Mouse (Mus musculus) hindbrain, embryonic 11.5 days (tissue): Measurements from ENCODE around the gene Rreb1. TPM values are rescaled to one million over a fixed set of nuclear protein-coding genes. Genes with fewer than 3 reads are reported as not detected.

ENCODE experiments used
- ATAC-seq: fragments of 200-750 bp; cut with Nextera tagmentation; 2 replicates; pipeline ENCODE4 v1.8.0; 2017; ENCODE audit warnings: mild to moderate bottlenecking, moderate TSS enrichment, moderate library complexity; ENCODE audit not compliant: low FRiP score
- DNase-seq: peaks from one replicate; pipeline ENCODE4 v3.0.0-alpha.2; 2015; ENCODE audit warnings: low spot score
- H3K27ac ChIP-seq: fragments of 300-500 bp; sonication (generic); 2 replicates; pipeline ENCODE4 v1.5.1; 2014; ENCODE audit warnings: mild to moderate bottlenecking, low read depth, low read length
- H3K27me3 ChIP-seq: fragments of 300-500 bp; sonication (generic); 2 replicates; pipeline ENCODE4 v1.6.1; 2014; ENCODE audit warnings: mild to moderate bottlenecking, low read length, moderate library complexity, mixed read lengths; ENCODE audit not compliant: control insufficient read depth, insufficient read depth
- H3K36me3 ChIP-seq: fragments of 300-500 bp; sonication (generic); 2 replicates; pipeline ENCODE4 v1.6.1; 2014; ENCODE audit warnings: mild to moderate bottlenecking, low read length, moderate library complexity, mixed read lengths; ENCODE audit not compliant: control insufficient read depth, insufficient read depth
- H3K4me1 ChIP-seq: fragments of 300-500 bp; sonication (generic); replicated peaks from 2 replicates; pipeline ENCODE4 v1.6.1; 2014; ENCODE audit warnings: low read length, mixed read lengths; ENCODE audit not compliant: control insufficient read depth, insufficient read depth
- H3K4me2 ChIP-seq: fragments of 300-500 bp; sonication (generic); replicated peaks from 2 replicates; pipeline ENCODE4 v1.6.1; 2014; ENCODE audit warnings: mild to moderate bottlenecking, low read depth, low read length
- H3K4me3 ChIP-seq: fragments of 300-500 bp; sonication (generic); 2 replicates; pipeline ENCODE4 v1.5.1; 2014; ENCODE audit warnings: low read depth, low read length
- H3K9ac ChIP-seq: fragments of 300-500 bp; sonication (generic); 2 replicates; pipeline ENCODE4 v1.6.1; 2014; ENCODE audit warnings: low read depth, low read length
- H3K9me3 ChIP-seq: fragments of 300-500 bp; sonication (generic); 2 replicates; pipeline ENCODE4 v1.6.1; 2016; ENCODE audit warnings: low read length; ENCODE audit not compliant: control insufficient read depth
- WGBS: fragments of 180-500 bp; shearing (Covaris S2); extraction: QIAGEN DNeasy Blood & Tissue Kit; methylation state at CpG from one replicate; pipeline ENCODE4 v1.1.7; 2014; 5-methylcytosine and 5-hydroxymethylcytosine counted together
- polyA plus RNA-seq: library from polyadenylated mRNA; unstranded; fragments of >200 nt; fragmentation: Nextera tagmentation; extraction: Ambion mirVana; gene quantifications from 2 replicates; pipeline ENCODE4 v1.2.1, GENCODE M21; 2014

Rreb1 gene
- polyA plus RNA-seq, 1 experiment from 2014 or later, result 7.0 TPM

- Histone ChIP-seq H3K36me3 (no peaks in the 10 kb centered on the region), H3K4me2 (peak overlapping the region; percentile 34), H3K27ac (no peak overlapping the region), H3K9ac (peak overlapping the region; percentile 33; the same call in 1 of the 2 replicates), H3K27me3 (0 out of 2 replicates have a peak, but pooled peaks cover 3% of the 10 kb centered on the region), H3K9me3 (no peaks in the 10 kb centered on the region), H3K4me3 (peak overlapping the region; percentile 23), H3K4me1 (peaks cover 5% of the 10 kb centered on the region)
- DNase-seq, result peak; percentile 88
- peak; percentile 29; the same call in 1 of the 2 replicates for ATAC-seq
- 1% methylated on average over 12 of the region's 12 CpGs for WGBS
Observed at GRCm38 (mm10) chr13:37963354-37964007, 185.3 kb downstream of the Rreb1 start.

DNA sequence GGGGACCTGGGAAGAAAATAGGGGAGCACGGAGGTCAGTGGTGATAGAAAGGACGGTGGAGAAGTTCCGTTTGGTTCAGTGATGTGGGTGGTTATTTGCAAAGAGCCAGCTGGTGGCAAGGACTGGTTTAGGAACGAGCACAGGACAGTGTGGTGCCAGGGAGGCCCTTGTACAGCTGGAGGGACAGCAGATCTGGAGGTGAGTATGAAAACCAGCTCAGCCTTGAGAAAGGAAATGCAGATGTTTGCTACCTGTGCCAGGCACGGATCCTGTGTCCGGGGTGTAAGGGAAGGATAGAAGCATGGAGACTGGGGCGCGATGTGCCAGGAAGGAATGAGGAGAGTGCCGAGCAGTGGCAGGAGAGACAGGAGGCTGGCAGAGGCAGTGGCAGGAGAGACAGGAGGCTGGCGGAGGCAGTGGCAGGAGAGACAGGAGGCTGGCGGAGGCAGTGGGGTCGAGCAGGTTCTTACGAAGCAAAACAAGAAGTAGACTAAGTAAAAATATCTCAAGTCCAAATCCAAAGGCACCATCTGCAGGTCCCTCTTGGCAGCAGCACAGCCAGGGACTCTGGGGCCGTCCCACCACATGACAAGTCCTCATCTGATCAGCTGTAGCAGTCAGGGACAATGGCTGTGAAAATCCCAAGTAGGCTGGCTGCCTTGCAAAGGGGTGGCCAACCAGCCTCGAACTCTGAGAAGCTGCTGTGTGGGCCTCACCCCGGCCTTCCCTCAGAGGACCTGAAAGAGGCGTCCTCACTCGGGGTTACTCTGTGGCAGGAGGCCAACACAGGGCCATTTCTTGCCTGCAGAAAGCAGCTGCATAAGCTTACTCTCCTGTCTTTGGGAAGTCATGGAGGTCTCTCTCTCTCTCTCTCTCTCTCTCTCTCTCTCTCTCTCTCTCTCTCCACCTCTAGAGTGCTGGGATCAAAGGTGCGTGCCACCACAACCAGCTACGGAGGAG, 186.2 kb downstream of the Rreb1 start:
- ATAC-seq, result no peak
- H3K27ac ChIP-seq, result no peak overlapping the region
- peak overlapping the region; percentile 34; the same call in 1 of the 2 replicates for H3K4me2 ChIP-seq
- H3K36me3 ChIP-seq, result no peaks in the 10 kb centered on the region
- no peak overlapping the region for H3K4me3 ChIP-seq
- no peaks in the 10 kb centered on the region for H3K9me3 ChIP-seq
- H3K4me1 ChIP-seq, result peaks cover 5% of the 10 kb centered on the region
- 0 out of 2 replicates have a peak, but pooled peaks cover 3% of the 10 kb centered on the region for H3K27me3 ChIP-seq
- 40% methylated on average over 20 of the region's 20 CpGs for WGBS
- peak overlapping the region; percentile 33; the same call in 1 of the 2 replicates for H3K9ac ChIP-seq
- DNase-seq, result no peak

DNA sequence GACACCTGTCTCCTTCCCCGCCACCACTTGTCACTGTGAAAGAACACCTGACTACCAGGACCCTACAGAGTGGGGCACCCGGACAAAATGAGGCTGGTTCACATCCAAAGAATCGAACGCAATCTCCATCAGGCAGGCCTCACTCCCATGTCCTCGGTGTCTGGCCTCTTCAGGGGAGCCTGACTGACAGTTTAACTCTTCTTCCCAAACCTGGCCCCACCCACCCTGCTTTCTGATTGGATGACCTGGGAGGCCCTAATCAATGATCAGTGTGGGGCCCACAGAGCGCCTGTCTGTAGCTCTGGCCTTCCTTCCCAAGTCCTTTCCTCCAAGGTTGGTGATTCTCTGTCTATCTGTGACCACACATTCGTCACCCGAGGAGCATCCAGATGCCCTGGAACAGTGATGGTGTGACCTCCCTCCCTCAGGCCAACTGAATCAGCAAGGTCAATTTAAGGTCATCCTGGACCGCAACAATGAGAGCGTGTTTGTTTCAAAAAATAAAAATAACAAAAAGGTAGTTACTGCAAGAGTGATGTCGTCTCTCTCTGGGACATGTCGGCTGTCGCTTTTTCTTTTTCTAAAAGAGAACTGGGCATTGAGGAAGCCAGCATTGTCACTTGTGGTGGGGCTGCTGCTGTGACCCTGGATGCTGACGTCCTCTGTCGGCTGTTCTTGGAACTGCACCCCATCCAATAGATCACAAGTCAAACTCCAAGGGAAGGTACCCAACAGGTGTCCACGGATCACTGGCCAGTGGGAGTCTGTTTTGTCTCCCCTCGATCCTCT, 187.1 kb downstream of the Rreb1 start:
- Histone ChIP-seq H3K4me3 (no peak overlapping the region), H3K4me2 (no peak overlapping the region), H3K9me3 (no peaks in the 10 kb centered on the region), H3K36me3 (no peaks in the 10 kb centered on the region), H3K27ac (no peak overlapping the region), H3K4me1 (peaks cover 5% of the 10 kb centered on the region), H3K27me3 (0 out of 2 replicates have a peak, but pooled peaks cover 3% of the 10 kb centered on the region), H3K9ac (no peak overlapping the region)
- WGBS, result 24% methylated on average over 17 of the region's 17 CpGs
- DNase-seq (peak; percentile 34), ATAC-seq (peak; percentile 32; the same call in 1 of the 2 replicates)

DNA sequence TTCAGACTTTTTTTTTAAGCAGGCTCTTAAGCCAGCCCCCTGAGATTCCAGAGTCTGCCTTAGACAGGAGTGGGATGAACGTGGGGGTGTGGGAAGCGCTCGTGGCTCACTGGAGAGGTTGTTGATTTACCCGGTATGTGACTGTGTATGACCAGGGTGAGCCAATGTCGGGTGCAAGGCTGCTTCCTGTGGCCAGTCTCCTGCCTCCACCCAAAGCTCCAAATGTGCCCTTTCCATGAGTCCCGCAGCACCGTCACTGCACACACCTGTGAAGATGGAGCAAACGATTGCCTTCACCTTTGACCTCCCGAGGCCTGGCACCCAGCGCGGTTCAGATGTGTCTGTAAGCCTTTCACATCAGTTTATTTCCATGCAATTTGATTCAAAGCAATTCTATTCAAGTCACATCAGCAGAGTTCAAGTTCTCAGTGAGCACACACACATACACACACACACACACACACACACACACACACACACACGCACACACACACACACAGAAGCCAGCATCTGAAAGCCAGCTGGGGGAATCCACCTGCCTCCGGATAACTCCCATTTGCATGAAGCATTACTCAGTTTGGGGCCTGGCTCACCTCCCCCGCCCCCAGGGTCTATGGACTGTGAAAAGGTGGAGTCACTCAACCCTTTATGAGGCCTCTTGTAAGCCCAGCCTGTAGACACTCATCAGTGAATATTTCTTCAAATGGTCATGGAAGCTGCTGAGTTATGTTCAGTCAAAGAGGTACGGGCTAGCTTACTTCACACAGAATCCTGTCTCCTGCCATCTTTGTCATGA, 188.3 kb downstream of the Rreb1 start:
- DNase-seq, result no peak
- peaks cover 5% of the 10 kb centered on the region for H3K4me1 ChIP-seq
- H3K36me3 ChIP-seq, result no peaks in the 10 kb centered on the region
- H3K27ac ChIP-seq, result no peak overlapping the region
- no peak for ATAC-seq
- H3K4me3 ChIP-seq, result no peak overlapping the region
- 71% methylated on average over 15 of the region's 15 CpGs for WGBS
- H3K9me3 ChIP-seq, result no peaks in the 10 kb centered on the region
- H3K9ac ChIP-seq, result no peak overlapping the region
- no peak overlapping the region for H3K4me2 ChIP-seq
- 0 out of 2 replicates have a peak, but pooled peaks cover 3% of the 10 kb centered on the region for H3K27me3 ChIP-seq

GRCm38 (mm10) chr13:37967052-37967437, 188.8 kb downstream of the Rreb1 start:
- Histone ChIP-seq H3K4me1 (peaks cover 5% of the 10 kb centered on the region), H3K9ac (no peak overlapping the region), H3K27ac (peak overlapping the region; percentile 58; the same call in 1 of the 2 replicates), H3K4me3 (no peak overlapping the region), H3K27me3 (0 out of 2 replicates have a peak, but pooled peaks cover 3% of the 10 kb centered on the region), H3K4me2 (0 out of 2 replicates have a peak overlapping the region, but pooled peaks have one; percentile 7), H3K36me3 (no peaks in the 10 kb centered on the region), H3K9me3 (no peaks in the 10 kb centered on the region)
- ATAC-seq, result peak; percentile 43
- DNase-seq, result peak; percentile 55
- 39% methylated on average over 12 of the region's 12 CpGs for WGBS

GRCm38 (mm10) chr13:37967565-37967964, 189.4 kb downstream of the Rreb1 start:
- Histone ChIP-seq H3K27me3 (0 out of 2 replicates have a peak, but pooled peaks cover 3% of the 10 kb centered on the region), H3K9me3 (no peaks in the 10 kb centered on the region), H3K4me2 (0 out of 2 replicates have a peak overlapping the region, but pooled peaks have one; percentile 7), H3K9ac (no peak overlapping the region), H3K36me3 (no peaks in the 10 kb centered on the region), H3K27ac (peak overlapping the region; percentile 58; the same call in 1 of the 2 replicates), H3K4me1 (peaks cover 5% of the 10 kb centered on the region), H3K4me3 (no peak overlapping the region)
- DNase-seq (no peak), ATAC-seq (no peak)
- 63% methylated on average over 10 of the region's 10 CpGs for WGBS

DNA sequence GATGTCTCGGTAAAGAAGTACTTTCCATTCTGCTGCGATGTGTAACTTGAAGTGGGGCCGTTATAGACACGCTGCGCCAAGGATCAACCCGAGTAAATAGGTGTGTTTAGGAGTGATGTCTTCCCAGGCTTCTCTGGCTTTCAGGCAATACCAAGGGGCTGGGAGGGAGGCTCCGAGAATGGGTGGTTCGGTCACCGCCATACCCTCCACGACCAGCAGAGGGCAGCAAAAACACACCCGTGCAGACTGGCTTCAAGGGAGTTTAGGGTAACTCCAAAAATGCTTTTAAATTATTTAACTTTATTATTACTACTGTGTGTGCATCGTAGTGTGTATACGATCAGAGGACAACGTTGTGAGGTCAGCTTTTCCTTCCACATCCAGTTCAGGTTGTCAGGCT, 191.1 kb downstream of the Rreb1 start:
- DNase-seq (peak; percentile 94), ATAC-seq (no peak)
- Histone ChIP-seq H3K27ac (no peak overlapping the region), H3K36me3 (no peaks in the 10 kb centered on the region), H3K4me1 (no peaks in the 10 kb centered on the region), H3K27me3 (no peaks in the 10 kb centered on the region), H3K9ac (no peak overlapping the region), H3K4me3 (no peak overlapping the region), H3K4me2 (no peak overlapping the region), H3K9me3 (no peaks in the 10 kb centered on the region)
- 11% methylated on average over 14 of the region's 14 CpGs for WGBS
